Mouse (Mus musculus): ENCODE results near the gene Emilin2. TPM values are rescaled to one million over a fixed set of nuclear protein-coding genes. Genes with fewer than 3 reads are reported as not detected.

Gene Emilin2
- polyA plus RNA-seq, 1 experiment from 2014 or later: 31.3 TPM

GRCm38 (mm10) chr17:71206136-71206893 lies 105.5 kb downstream of the Emilin2 start:
- no peaks in the 10 kb centered on the region for H3K9me3 ChIP-seq (ENCODE audit: control insufficient read depth, low read length)
- WGBS: 64% methylated on average over 12 of the region's 12 CpGs
- H3K36me3 ChIP-seq (ENCODE audit: control insufficient read depth, insufficient read depth, low read length): no peaks in the 10 kb centered on the region
- H3K27ac ChIP-seq (ENCODE audit: low read depth, low read length): no peak overlapping the region
- ATAC-seq (replicated peaks; ENCODE audit: low FRiP score) (no peak), DNase-seq (ENCODE audit: low spot score) (no peak)
- H3K4me1 ChIP-seq (replicated peaks; ENCODE audit: control insufficient read depth, insufficient read depth, low read length): peaks cover 46% of the 10 kb centered on the region
- H3K9ac ChIP-seq (ENCODE audit: low read depth, low read length): peak overlapping the region; percentile 25; the same call in 1 of the 2 replicates
- peak overlapping the region; percentile 26 for H3K4me2 ChIP-seq
- H3K27me3 ChIP-seq (replicated peaks; ENCODE audit: control insufficient read depth, insufficient read depth, low read length): no peaks in the 10 kb centered on the region
- H3K4me3 ChIP-seq (ENCODE audit: low read depth, low read length): no peak overlapping the region

GRCm38 (mm10) chr17:71204809-71205091 lies 107.0 kb downstream of the Emilin2 start:
- H3K27me3 ChIP-seq (replicated peaks; ENCODE audit: control insufficient read depth, insufficient read depth, low read length): no peaks in the 10 kb centered on the region
- H3K9ac ChIP-seq (ENCODE audit: low read depth, low read length): no peak overlapping the region
- peak overlapping the region; percentile 32 for H3K4me3 ChIP-seq (ENCODE audit: low read depth, low read length)
- no peaks in the 10 kb centered on the region for H3K9me3 ChIP-seq (ENCODE audit: control insufficient read depth, low read length)
- H3K27ac ChIP-seq (ENCODE audit: low read depth, low read length): 0 out of 2 replicates have a peak overlapping the region, but pooled peaks have one; percentile 2
- H3K36me3 ChIP-seq (ENCODE audit: control insufficient read depth, insufficient read depth, low read length): no peaks in the 10 kb centered on the region
- 68% methylated on average over 6 of the region's 6 CpGs for WGBS
- H3K4me1 ChIP-seq (replicated peaks; ENCODE audit: control insufficient read depth, insufficient read depth, low read length): peaks cover 35% of the 10 kb centered on the region
- peak overlapping the region; percentile 55 for H3K4me2 ChIP-seq
- DNase-seq (ENCODE audit: low spot score) (no peak), ATAC-seq (replicated peaks; ENCODE audit: low FRiP score) (peak; percentile 3; the same call in 1 of the 2 replicates)

- ATAC-seq (replicated peaks; ENCODE audit: low FRiP score) (peak; percentile 95), DNase-seq (ENCODE audit: low spot score) (no peak)
- H3K4me1 ChIP-seq (replicated peaks; ENCODE audit: control insufficient read depth, insufficient read depth, low read length): peaks cover 31% of the 10 kb centered on the region
Observed at GRCm38 (mm10) chr17:71203998-71204808, 107.6 kb downstream of the Emilin2 start.

More at GRCm38 (mm10) chr17:71203998-71204808, 107.6 kb downstream of the Emilin2 start:
- no peak overlapping the region for H3K9ac ChIP-seq (ENCODE audit: low read depth, low read length)
- H3K27ac ChIP-seq (ENCODE audit: low read depth, low read length): 0 out of 2 replicates have a peak overlapping the region, but pooled peaks have one; percentile 2
- peak overlapping the region; percentile 32 for H3K4me3 ChIP-seq (ENCODE audit: low read depth, low read length)
- H3K36me3 ChIP-seq (ENCODE audit: control insufficient read depth, insufficient read depth, low read length): no peaks in the 10 kb centered on the region
- WGBS: 57% methylated on average over 9 of the region's 9 CpGs
- no peaks in the 10 kb centered on the region for H3K9me3 ChIP-seq (ENCODE audit: control insufficient read depth, low read length)
- no peaks in the 10 kb centered on the region for H3K27me3 ChIP-seq (replicated peaks; ENCODE audit: control insufficient read depth, insufficient read depth, low read length)
- H3K4me2 ChIP-seq: peak overlapping the region; percentile 55

Other genes with a start within 250 kb of the Emilin2 start
- gene Lpin2, start 129.4 kb downstream of the Emilin2 start, polyA plus RNA-seq (2014; fragmentation: Nextera tagmentation; extraction: Ambion mirVana): 37.7 and 37.9 TPM in 2 replicates
- gene Gm4707, start 147.9 kb upstream of the Emilin2 start, polyA plus RNA-seq (2014; fragmentation: Nextera tagmentation; extraction: Ambion mirVana): 3.5 and 5.2 TPM in 2 replicates
- 74.9 and 76.4 TPM in 2 replicates for gene Smchd1, start 163.4 kb upstream of the Emilin2 start, polyA plus RNA-seq (2014; fragmentation: Nextera tagmentation; extraction: Ambion mirVana)
- gene Ndc80, start 214.9 kb upstream of the Emilin2 start, polyA plus RNA-seq (2014; fragmentation: Nextera tagmentation; extraction: Ambion mirVana): 50.4 and 52.6 TPM in 2 replicates
- 0.43 and 0.47 TPM in 2 replicates for gene Spdya, start 240.1 kb upstream of the Emilin2 start, polyA plus RNA-seq (2014; fragmentation: Nextera tagmentation; extraction: Ambion mirVana)

All from liver, embryonic 11.5 days (tissue).